Mouse (Mus musculus): ENCODE data around the gene Clec16a.

DNA sequence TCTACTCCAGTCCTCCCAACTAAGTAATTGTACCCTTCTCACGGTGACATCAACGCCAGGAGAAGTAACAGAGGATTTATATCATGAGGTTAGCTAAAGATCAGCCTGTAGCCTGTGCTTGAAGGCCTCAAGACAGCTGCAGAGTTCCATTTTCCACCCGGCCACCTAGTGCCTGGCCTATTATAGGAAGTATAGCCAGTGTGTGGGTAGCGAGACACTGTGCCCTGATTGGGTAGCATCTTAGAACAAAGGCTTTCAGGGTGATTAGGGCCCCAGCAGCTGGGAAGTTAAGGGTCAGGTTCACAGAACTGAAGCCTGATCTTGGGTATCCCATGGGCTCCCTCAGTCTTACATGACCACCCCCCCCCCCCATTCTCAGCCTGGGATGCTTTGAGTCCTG lies 243.7 kb downstream of the Clec16a start:
- TF ChIP-seq POLR2A (IDR thresholded peaks at IDR 0.05; ENCODE audit: extremely low read depth, insufficient read depth, low read length) = no peak
- no peak for TF ChIP-seq CTCF (IDR thresholded peaks at IDR 0.05; ENCODE audit: extremely low read depth, insufficient read depth, low read length)

All from cortical plate, adult 2 months (tissue).